Mouse (Mus musculus) lung, adult 18-20 months (tissue): ENCODE data around the gene Iqgap3.

ENCODE experiments used
- DNase-seq, 2 experiments: peaks; one replicate each; pipeline ENCODE4 v3.0.0; 2022; ENCODE audit warnings: mixed read lengths in 2 of 2

The Iqgap3 gene

GRCm38 (mm10) chr3:88081345-88082223 is at the start of gene Iqgap3:
Iqgap3 (plus strand) TSS chr3:88081971.
- DNase-seq, result peak; percentile 90 to 93

- DNase-seq, result peak; percentile 68 to 70
Measured at GRCm38 (mm10) chr3:88033506-88033905, 48.3 kb upstream of the Iqgap3 start.

- no peak for DNase-seq
Measured at GRCm38 (mm10) chr3:88035561-88036293, 46.0 kb upstream of the Iqgap3 start.

- peak; percentile 84 to 92 for DNase-seq
Measured at GRCm38 (mm10) chr3:88042661-88043421, 38.9 kb upstream of the Iqgap3 start, which contains the start of gene Gpatch4. Gpatch4 (plus strand) TSS chr3:88043108.

- DNase-seq, result peak; percentile 47 to 77
Measured at GRCm38 (mm10) chr3:88049532-88049931, 32.2 kb upstream of the Iqgap3 start.

- DNase-seq, result no peak
Measured at GRCm38 (mm10) chr3:88057030-88057429, 24.7 kb upstream of the Iqgap3 start.

GRCm38 (mm10) chr3:88057902-88058696 is 23.7 kb upstream of the Iqgap3 start, which contains the start of gene Naxe:
Naxe (minus strand) TSS chr3:88058495.
- peak; percentile 85 to 88 for DNase-seq

GRCm38 (mm10) chr3:88068386-88068785 is 13.4 kb upstream of the Iqgap3 start:
- peak; percentile 76 to 84 for DNase-seq

- DNase-seq, result peak; percentile 84 to 87
Measured at GRCm38 (mm10) chr3:88071783-88072182, 10.0 kb upstream of the Iqgap3 start.

GRCm38 (mm10) chr3:88073631-88074030 is 8.1 kb upstream of the Iqgap3 start:
- no peak for DNase-seq

- DNase-seq, result no peak
Measured at GRCm38 (mm10) chr3:88074351-88074750, 7.4 kb upstream of the Iqgap3 start.

GRCm38 (mm10) chr3:88074766-88075165 is 7.0 kb upstream of the Iqgap3 start:
- DNase-seq, result no peak

- DNase-seq, result no peak
Measured at GRCm38 (mm10) chr3:88077441-88077840, 4.3 kb upstream of the Iqgap3 start.

- no peak for DNase-seq
Measured at GRCm38 (mm10) chr3:88078204-88078603, 3.6 kb upstream of the Iqgap3 start, which contains the start of gene Ttc24. Ttc24 (minus strand) TSS chr3:88078304.

GRCm38 (mm10) chr3:88082224-88082618 is 450 bp downstream of the Iqgap3 start:
- peak in 1 of 2 experiments; percentile 21 for DNase-seq

GRCm38 (mm10) chr3:88082663-88083062 is 892 bp downstream of the Iqgap3 start:
- DNase-seq, result peak; percentile 58 to 65

- no peak for DNase-seq
Measured at GRCm38 (mm10) chr3:88084001-88084400, 2.2 kb downstream of the Iqgap3 start.

- DNase-seq, result no peak
Measured at GRCm38 (mm10) chr3:88085459-88085858, 3.7 kb downstream of the Iqgap3 start.

- DNase-seq, result peak; percentile 21 to 36
Measured at GRCm38 (mm10) chr3:88087688-88088087, 5.9 kb downstream of the Iqgap3 start.

GRCm38 (mm10) chr3:88090106-88090505 is 8.3 kb downstream of the Iqgap3 start:
- DNase-seq, result no peak

GRCm38 (mm10) chr3:88090616-88091015 is 8.8 kb downstream of the Iqgap3 start:
- no peak for DNase-seq

GRCm38 (mm10) chr3:88094126-88094525 is 12.4 kb downstream of the Iqgap3 start:
- DNase-seq, result no peak
